Mouse (Mus musculus): Measurements from ENCODE around the gene Arfip1.
A peak's percentile ranks its signal among the peaks of the same experiment; 100 is the strongest.

GRCm38 (mm10) chr3:84582023-84582912, at the start of gene Arfip1:
- TF ChIP-seq CTCF (IDR thresholded peaks at IDR 0.05) (no peak), POLR2A (IDR thresholded peaks at IDR 0.05; ENCODE audit: insufficient read depth, low read depth, low read length) (peak; percentile 63; the same call in 1 of the 2 replicates)
